Mouse (Mus musculus): ENCODE data around the gene Efna2.
"Not testable (repeated sequence)": the region's sequence is repeated elsewhere in the genome, so short reads cannot be mapped to it uniquely, and the experiment has no call there.

Gene Efna2

DNA sequence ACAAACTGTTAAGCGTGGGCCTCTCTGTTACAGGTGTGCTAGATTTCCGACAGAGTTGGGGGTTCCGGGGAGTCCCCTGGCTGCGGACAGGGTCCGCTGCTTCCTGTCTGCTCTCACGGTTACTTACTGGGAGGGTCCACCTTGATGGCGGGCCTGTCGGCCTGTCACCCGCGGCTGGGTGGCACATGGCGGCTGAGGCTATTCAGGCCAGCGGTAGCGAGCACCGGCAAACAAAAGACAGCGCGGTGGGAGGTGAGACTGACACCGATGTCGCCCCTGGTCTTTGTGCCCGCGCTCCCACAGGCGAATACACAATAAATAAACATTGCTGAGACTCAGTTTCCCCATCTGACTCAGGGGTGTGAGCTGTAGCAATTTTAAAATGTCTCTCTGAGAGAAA is 10.7 kb downstream of the Efna2 start:
- no peak for DNase-seq (ENCODE audit: low spot score in 2 of 2)

DNA sequence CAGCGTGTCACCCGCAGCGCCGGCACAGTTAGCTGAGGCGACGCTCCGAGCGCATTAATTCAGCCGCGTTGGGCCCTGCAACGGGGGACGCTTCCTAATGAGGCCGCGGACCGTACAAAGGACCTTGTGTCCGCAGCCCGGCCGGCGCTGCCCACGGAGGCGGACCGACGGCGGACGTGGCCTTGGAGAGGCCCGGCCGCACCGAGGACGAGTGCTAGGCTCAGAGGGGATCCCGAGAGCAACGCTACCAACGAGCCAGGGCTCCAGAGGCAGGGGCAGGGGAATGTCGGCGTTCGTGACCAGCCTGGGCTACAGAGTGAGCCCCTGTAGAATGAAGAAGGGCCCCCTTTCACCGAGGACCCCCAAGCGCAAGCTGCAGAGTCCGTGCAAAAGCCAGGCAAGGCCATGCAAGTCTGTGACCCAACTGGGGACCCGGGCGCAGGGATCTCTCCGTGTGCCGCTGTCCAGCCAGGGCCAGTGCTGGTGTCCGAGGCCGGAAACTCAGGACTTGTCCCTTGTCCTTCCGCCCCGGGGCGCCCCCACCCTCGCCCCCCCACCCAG is 11.3 kb downstream of the Efna2 start:
- no peak for DNase-seq (ENCODE audit: low spot score in 2 of 2)

DNA sequence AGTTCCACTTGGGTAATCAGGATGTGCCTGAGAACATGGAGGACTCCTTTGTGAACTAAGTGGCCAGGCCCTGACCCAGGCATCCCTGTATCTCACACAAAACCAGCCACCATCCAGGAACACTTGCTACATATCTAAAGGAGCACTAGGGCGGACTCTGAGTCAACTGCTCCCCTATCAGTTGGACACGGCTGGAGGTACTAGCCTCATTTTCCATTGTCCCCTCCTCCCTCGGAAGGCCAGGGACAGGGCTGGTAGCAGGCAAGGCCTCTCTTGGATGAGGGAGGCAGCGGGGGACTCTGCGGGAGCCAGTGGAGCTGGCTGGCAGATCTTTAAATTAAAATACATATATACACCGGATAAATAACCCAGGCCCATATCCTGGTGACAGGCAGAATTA is 14.7 kb downstream of the Efna2 start:
- DNase-seq (ENCODE audit: low spot score in 2 of 2) = no peak

DNA sequence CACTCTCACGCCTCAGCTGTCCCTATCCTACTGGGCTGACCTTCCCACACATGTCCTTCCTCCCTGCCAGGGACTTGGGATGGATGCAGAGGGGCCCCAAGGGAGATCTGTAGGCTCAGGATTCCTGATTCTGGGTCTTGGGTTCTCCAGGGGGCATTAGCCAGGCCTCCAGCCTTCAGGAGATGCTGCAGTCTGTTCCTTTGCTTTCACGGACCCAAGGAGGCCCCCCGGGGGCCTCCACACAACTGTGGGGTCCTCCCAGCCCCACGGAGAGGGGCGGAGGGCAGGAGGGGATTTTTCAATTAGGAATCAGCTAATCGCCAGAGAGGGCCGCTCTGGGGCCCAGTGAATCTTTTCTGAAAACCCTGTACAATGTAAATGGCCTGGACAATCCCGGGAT is 15.2 kb downstream of the Efna2 start:
- DNase-seq (ENCODE audit: low spot score in 2 of 2) = no peak

DNA sequence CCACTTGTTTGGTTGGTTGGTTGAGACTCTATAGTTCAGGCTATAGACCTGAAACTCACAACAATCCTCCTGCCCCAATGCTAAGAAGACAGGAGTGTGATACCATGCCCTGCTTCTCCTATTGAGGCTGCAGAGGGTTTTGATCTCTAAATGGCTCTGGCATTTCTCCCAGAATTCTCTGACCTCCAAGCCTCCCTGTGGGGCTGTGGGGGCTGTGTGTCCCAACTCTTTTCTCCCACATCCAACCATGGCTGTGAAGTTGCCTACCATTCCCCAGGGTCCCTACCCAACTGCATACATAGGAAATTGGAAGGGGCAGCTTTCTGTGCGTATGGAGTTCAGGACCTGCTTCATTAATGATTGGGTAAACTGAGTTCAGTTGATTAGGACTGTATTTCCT is 16.9 kb downstream of the Efna2 start:
- no peak for DNase-seq (ENCODE audit: low spot score in 2 of 2)

DNA sequence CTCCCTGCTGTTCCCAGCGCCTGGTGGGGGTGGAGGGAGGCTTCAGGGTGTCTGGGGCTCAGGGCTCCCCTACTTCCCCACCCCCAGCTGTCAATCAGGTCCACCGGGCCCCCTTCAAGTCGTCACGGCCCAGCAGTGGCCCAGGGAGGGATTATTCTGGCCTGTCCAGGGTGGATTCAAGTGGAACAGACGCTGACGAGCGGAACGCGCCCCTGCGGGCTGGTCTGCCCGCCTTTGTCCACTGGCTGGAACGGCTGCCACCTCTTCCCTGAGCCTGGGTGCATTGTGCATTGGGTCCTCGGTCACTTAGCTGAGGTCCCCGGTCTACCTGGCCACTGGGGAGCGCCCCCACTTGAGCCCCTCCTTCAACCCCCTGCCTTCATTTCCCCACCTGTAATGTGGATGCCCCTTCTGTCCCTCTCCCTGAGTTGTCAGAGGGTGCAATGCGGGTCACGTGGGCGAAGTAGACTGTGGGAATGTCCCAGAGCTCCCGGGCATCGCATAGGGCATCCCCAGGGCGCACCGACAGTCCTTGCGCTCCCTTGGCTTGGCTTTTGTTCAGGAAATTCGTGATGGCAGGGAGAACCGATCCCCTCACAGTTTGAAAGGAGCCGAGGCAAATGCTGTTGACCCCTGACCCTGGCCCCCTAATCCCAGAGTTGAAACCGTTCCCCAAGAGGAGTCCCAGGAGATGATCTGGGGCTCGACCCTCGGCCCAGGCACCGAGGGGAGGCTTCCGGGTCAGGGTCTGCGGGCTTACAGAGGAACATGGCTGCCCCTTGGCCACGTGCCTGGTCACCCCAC is 17.7 kb downstream of the Efna2 start:
- no peak for DNase-seq (ENCODE audit: low spot score in 2 of 2)

DNA sequence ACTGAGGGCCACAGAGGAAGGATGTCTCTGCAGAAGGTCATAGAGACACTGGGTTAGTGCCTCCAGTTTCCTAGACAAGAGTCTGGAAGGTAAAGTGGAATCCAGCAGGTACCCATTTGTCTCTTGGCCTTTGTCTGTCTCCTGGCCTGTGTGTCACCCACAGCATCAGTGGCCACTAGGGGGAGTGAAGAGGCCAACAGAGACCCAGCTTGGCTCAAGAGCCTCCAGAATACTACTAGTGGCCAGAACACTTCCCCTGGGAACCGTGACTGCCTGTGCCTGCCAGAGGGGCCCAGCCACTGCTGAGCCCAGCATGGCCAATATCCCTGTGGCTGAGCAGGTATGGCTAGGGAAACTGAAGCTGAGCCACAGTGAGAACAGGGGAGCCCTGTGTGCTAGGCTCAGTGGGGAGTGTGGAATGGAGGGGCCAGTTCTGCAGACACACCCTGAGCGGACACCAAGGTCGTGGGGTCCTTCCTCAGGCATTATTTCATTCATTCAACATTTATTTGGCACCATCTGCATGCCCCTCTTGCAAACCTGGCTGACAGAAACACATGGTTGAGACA is 20.2 kb downstream of the Efna2 start:
- peak; percentile 59 to 76 for DNase-seq (ENCODE audit: low spot score in 2 of 2)

DNA sequence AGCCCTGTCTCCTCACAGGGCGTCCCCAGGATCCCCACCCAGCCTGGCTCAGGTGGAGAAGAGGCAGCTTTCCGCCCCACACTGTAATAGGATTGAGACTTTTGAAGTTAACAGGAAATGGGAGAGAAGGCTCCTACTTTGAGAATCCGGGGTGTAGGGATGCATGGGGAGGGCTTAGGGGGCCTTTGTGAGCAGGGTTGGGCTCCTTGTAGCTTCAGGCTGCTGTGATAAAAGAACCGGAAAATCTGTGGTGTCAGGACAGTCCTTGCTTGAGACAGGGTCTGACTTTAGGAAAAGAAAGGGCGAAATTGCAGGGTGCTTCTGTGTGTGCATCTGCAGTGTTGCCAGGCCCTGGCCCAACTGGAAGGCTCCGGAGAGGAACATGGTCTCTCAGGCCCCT is 21.2 kb downstream of the Efna2 start:
- no peak for DNase-seq (ENCODE audit: low spot score in 2 of 2)

DNA sequence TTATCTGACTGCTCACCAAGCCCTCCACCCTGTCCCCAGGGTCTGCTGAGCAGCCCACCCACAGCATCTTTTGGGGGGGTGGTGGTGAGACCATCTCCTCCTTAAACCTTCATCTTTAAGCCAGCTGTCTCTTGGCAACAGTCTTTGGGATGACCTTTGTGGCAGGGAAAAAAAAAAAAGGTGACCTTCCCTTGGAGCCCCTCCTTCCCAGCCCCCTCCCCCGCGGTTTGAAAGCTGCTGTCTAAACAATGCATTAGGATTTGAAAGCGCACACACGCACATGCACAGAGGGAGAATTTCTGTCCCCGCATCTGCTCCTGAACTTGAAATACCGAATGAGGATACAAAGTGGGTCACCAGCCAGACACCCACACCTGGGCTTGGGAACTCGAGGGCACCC is 24.8 kb downstream of the Efna2 start:
- DNase-seq (ENCODE audit: low spot score in 2 of 2) = no peak

DNA sequence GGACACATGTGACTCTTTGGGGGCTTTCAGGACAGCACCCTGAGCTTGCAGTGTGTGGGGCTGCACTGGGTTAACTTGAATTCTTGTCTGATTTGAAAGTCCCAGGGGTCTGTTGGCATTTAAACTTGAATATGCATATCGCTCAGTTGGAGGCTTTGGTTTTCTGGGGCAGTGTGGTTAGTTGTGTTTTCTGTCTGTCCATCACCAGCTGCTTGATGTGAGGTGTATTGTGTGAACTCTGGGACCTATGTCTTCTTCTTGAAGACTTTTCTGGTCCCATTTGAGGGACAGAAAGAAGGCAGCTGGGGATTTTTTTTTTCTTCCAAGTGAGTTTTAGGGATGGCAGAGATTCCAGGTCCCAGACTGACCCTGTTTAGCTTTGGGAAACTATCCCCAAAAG is 27.9 kb downstream of the Efna2 start:
- DNase-seq (ENCODE audit: low spot score in 2 of 2) = no peak

DNA sequence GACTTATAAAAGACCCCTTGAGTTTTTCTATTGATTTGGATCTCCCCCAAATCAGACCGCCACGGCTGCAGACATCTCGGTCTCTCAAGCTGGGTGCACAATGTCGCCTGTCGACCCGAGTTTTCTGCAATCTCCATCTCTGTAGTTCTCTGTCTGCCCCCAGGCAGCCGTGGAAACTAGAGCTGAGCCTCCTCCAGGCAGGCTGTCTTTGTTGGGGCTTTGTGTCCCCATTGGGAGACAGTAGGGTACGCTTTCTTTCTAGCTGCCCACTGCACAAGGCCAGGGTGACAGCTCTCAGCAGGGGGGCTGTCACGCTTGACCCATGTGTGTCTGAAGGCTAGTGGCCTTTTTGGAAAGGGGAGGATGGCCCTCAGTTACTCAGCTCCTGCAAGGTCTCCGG is 28.4 kb downstream of the Efna2 start:
- no peak for DNase-seq (ENCODE audit: low spot score in 2 of 2)

DNA sequence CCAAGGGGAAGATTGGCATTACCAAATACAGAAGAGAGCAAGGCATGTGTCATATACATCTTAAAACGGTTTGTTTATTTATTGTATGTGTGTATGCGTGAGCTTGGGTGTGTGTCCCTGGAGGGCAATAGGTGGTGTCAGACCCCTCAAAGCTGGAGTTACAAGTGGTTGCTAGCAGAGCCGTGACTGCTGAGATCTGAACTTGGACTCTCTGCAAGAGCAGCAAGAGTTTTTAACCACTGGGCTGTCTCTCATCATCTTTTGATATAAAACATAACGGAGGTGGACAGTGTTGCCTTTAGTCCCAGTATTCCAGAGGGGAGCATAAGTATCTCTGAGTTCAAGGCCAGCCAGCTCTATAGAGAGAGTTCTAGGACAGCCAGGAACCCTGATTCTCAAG is 29.0 kb downstream of the Efna2 start:
- DNase-seq (ENCODE audit: low spot score in 2 of 2) = no peak

DNA sequence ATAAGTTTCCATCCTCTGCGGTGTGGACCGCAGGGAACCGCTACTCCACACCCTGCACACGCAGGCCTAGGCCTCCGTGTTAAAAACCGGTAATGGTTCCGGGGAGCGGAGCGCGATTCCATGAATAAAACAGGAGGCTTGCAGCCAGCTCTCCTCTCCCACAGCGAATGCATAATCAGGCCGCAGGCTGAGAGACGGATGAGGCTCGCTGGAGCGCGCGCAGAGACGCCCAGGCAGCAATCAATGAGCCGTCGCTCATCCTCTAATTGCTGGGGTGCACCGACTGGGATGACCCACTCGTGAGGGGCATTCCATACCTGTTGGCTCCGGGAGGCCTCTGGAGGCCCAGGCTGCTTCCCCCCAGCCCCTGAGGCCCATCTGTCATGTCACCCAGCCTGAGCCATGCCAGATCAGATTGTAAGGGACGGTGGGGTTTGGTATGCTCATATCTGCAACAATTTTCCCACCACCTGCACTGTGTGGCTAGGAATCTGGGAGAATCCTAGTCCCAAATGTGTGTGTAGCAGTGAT is 29.6 kb downstream of the Efna2 start:
- DNase-seq (ENCODE audit: low spot score in 2 of 2) = no peak

DNA sequence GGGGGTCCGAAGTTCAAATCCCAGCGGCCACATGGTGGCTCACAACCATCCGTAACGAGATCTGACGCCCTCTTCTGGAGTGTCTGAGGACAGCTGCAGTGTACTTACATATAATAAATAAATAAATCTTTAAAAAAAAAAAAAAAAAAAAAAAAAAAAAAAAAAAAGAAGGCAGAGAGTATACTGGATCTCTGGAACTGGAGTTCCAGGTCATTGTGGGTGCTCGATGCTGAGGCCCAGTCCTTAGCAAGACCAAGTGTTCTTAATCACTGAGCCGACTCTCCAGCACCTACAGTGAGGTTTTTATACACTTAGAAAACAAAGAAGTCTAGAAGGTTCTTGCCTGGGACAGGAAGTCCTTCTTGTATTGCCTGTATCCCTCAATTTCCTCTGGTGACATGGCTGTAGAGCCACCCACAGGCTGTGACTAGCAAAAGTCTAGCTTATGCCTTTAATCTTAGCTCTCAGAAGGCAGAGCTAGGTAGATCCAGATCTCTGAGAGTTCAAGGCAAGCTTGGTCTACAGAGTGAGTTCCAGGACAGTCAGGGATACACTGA is 32.3 kb downstream of the Efna2 start:
- not testable (repeated sequence) for DNase-seq (ENCODE audit: low spot score in 2 of 2)

DNA sequence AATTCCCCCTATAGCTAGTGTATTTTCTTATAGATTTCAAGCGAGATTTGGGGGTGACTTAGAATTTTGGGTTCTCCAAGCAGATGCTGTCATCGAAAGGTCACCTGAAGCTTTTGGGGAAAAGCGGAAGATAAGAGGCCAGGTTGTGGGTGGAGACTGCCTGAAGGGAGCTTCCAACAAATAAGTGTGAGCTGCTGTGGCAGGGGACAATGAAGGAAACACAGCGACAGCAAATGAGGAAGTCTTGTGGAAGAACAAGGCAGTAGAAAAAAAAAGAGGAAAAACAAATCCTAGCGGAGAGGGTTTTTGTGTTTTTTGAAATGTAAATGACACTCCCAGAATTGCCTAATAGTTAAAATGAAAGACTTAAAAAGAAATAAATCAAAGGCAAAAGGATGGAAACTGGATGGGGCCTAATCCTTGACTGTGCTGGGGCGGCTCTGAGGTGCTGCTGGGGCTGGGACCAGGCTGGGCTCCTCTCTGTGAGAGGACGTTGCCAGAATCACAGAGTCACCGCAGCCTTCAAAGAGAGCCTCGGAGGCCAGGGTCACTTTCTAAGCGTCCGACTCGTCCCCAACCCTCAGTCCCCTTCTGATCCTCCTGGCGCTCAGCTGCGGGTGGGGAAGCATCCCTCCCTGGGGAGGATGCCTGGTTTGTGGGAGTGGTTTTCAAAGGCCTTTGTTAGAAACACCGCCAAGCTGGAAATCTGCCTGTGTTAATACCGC is 35.9 kb downstream of the Efna2 start:
- DNase-seq (ENCODE audit: low spot score in 2 of 2) = no peak

DNA sequence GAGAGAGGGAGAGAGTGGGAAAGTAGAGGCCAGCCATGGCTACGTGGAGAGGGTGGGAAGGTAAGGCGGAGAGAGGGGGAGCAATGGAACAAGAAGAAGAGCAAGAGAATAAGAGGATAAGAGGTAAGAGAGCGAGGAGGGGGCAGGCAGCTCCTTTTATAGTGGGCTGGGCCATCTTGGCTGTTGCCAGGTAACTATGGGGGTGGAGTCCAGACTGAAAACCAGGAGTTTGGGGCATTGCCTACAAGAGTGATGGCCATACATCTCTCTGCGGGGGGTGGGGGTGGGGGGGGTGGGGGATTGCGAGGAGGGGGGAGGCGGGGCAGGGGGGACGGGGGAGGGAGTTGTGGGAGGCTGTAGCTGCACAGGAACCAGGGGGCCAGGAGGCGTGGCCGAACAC is 41.4 kb downstream of the Efna2 start:
- no peak for DNase-seq (ENCODE audit: low spot score in 2 of 2)

DNA sequence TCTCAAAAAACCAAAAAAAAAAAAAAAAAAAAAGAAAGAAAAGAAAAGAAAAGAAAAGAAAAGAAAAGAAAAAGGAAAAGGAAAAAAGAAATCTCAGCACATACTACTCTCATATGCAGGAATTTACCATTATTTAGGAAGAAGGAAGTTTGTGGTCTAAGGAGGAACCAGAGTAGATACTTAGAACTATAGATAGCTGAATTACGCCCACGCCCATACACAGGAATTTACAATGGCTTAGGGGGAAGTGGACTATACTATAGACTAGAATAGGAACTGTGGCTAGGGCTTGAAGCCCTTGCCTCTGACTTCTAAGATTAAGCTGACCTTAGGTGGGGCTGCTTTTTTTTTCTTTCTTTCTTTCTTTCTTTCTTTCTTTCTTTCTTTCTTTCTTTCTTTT is 43.9 kb downstream of the Efna2 start:
- not testable (repeated sequence) for DNase-seq (ENCODE audit: low spot score in 2 of 2)

DNA sequence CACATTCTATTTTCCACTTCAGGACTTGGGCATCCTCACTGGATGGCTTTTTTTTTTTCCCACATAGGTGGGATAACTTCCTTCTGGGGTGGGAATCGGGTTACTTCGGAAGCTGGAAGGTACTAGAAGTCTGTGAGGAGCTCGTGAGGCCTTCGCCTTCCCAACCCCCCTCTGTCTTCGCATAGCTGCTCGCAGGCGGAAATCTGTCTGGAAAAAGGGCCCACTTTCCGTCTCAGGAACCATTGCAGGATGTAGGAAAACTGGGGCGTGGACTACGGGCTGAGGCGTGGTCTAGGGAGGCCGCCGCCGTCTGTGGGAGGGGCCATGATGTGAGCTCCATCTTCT is 46.8 kb downstream of the Efna2 start:
- no peak for DNase-seq (ENCODE audit: low spot score in 2 of 2)

DNA sequence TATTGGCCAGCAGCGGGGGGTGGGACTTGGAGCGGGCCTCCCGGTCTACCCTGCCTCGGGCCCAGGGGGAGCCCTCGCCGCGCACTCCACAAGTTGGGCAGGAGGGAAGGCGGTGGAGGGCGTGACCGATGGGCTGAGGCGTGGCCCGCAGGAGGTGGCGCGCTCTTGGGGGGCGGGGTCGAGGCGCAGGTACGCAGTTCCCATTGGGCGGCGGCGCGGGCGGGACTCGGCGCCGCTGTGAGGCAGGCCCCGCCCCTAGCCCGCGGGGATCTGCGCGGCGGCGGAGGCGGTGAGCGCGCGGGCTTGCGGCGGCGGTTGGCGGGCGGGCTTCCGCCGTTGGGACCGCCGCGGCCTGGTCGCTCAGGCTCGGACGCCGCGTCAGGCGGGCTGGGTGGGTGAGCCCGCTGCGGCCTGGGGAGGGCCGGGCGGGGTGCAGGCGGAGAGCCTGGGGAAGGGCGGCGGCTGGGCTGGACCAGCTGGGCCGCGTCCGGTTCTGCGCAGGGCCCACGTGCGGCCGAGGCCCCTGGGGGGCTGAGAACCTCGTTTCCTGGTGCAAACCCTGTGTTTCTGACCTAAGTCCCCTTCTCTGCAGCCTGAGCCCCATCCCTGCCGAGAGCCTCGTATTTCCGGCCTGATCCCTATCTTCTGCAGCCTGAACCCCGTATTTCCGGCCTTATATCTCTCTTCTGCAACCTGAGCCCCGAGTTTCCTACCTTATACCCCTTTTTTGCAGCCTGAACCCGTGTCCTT is 47.3 kb downstream of the Efna2 start, which contains the start of gene Mum1:
Gene Mum1, plus strand, starts transcription at position 19 of the 750 bp plus-strand sequence.
- peak; percentile 94 to 97 for DNase-seq (ENCODE audit: low spot score in 2 of 2)

DNA sequence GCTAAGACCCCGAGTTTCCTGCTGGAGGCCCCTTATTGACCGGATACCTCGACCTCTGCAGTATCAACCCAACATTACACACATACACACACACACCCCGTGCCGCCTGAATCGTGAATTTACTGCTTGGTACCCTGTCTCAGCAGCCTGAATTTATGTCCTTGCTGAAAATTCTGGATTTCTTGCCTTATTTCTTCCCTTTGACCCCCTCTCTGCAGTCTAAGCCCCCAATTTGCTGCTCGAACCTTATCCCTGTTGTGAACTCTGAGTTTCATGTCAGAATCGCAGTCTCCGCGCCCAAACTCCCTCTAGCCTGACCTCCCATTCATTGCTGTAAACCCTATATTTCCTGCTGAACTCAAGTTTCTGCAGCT is 47.9 kb downstream of the Efna2 start:
- no peak for DNase-seq (ENCODE audit: low spot score in 2 of 2)

Data from cerebellum, postnatal 4 days (tissue).